Mouse (Mus musculus) cerebellum, adult 2 months (tissue): ENCODE results near the gene Eif3i. TPM values are rescaled to one million over a fixed set of nuclear protein-coding genes. Genes with fewer than 3 reads are reported as not detected.

ENCODE experiments used
- DNase-seq, 2 experiments: peaks; one replicate each; pipeline ENCODE4 v3.0.0; 2021
- H3K27ac ChIP-seq: fragments of 200-500 bp; 2 replicates; pipeline ENCODE4 v1.5.1; 2012; ENCODE audit warnings: low read length, control low read depth, inconsistent platforms; ENCODE audit not compliant: insufficient read depth
- H3K27me3 ChIP-seq: fragments of 200-500 bp; 2 replicates; pipeline ENCODE4 v1.6.1; 2012; ENCODE audit warnings: inconsistent platforms, mild to moderate bottlenecking, low read length, moderate library complexity; ENCODE audit not compliant: control insufficient read depth, insufficient read depth
- H3K4me1 ChIP-seq: fragments of 200-500 bp; 2 replicates; pipeline ENCODE4 v1.6.1; 2011; ENCODE audit warnings: low read length; ENCODE audit not compliant: control insufficient read depth, insufficient read depth
- H3K4me3 ChIP-seq: fragments of 200-500 bp; replicated peaks from 2 replicates; pipeline ENCODE3; 2011; ENCODE audit warnings: mild to moderate bottlenecking, low read depth, low read length, control low read depth; ENCODE audit not compliant: insufficient read depth
- CTCF ChIP-seq: fragments of 200-500 bp; IDR thresholded peaks from 2 replicates; pipeline ENCODE4 v1.5.1; 2011; ENCODE audit warnings: low read depth, mild to moderate bottlenecking, control low read depth, low read length, moderate library complexity, borderline replicate concordance; ENCODE audit not compliant: insufficient read depth
- POLR2A ChIP-seq: fragments of 200-500 bp; IDR thresholded peaks from 2 replicates; pipeline ENCODE4 v1.6.1; 2011; ENCODE audit warnings: low read length, control low read depth, borderline replicate concordance; ENCODE audit not compliant: insufficient read depth
- WGBS: fragments of 180-500 bp; shearing (Covaris S2); methylation state at CpG from one replicate; pipeline ENCODE4 v1.1.7; 2018; 5-methylcytosine and 5-hydroxymethylcytosine counted together
- polyA plus RNA-seq: library from polyadenylated mRNA; depleted of rRNA; stranded (reverse); fragments of >200 nt; gene quantifications from 2 replicates; pipeline ENCODE4 v1.2.3, GENCODE M21; 2012

The Eif3i gene
- polyA plus RNA-seq, 1 experiment = 232 TPM

GRCm38 (mm10) chr4:129568366-129568765 lies 32.1 kb downstream of the Eif3i start:
- no peak for DNase-seq
- Histone ChIP-seq H3K27ac (no peak overlapping the region), H3K4me1 (no peaks in the 10 kb centered on the region), H3K4me3 (no peak overlapping the region), H3K27me3 (no peaks in the 10 kb centered on the region)
- TF ChIP-seq CTCF = no peak
- no peak for TF ChIP-seq POLR2A
- WGBS = 91% methylated on average over 7 of the region's 7 CpGs

GRCm38 (mm10) chr4:129565139-129565538 lies 35.3 kb downstream of the Eif3i start:
- 79% methylated on average over 6 of the region's 6 CpGs for WGBS
- Histone ChIP-seq H3K4me1 (no peaks in the 10 kb centered on the region), H3K27ac (no peak overlapping the region), H3K4me3 (no peak overlapping the region), H3K27me3 (no peaks in the 10 kb centered on the region)
- no peak for DNase-seq
- TF ChIP-seq CTCF (no peak), POLR2A (no peak)

- DNase-seq = no peak
- no peak overlapping the region for H3K4me3 ChIP-seq
- no peaks in the 10 kb centered on the region for H3K27me3 ChIP-seq
- TF ChIP-seq POLR2A = no peak
- no peak for TF ChIP-seq CTCF
- no peaks in the 10 kb centered on the region for H3K4me1 ChIP-seq
- WGBS = 78% methylated on average over 8 of the region's 8 CpGs
- H3K27ac ChIP-seq = no peak overlapping the region
Observed at GRCm38 (mm10) chr4:129563718-129564117, 36.7 kb downstream of the Eif3i start.

- Histone ChIP-seq H3K4me3 (no peak overlapping the region), H3K4me1 (peaks cover 5% of the 10 kb centered on the region; the same call in 1 of the 2 replicates), H3K27ac (no peak overlapping the region), H3K27me3 (no peaks in the 10 kb centered on the region)
- no peak for DNase-seq
- TF ChIP-seq CTCF (no peak), POLR2A (no peak)
- WGBS = 90% methylated on average over 5 of the region's 5 CpGs
Observed at GRCm38 (mm10) chr4:129561184-129561583, 39.3 kb downstream of the Eif3i start.

- 89% methylated on average over 12 of the region's 12 CpGs for WGBS
- Histone ChIP-seq H3K27ac (no peak overlapping the region), H3K4me1 (peaks cover 11% of the 10 kb centered on the region; the same call in 1 of the 2 replicates), H3K27me3 (no peaks in the 10 kb centered on the region), H3K4me3 (no peak overlapping the region)
- no peak for TF ChIP-seq CTCF
- no peak for DNase-seq
Observed at GRCm38 (mm10) chr4:129558321-129558955, 42.0 kb downstream of the Eif3i start.

- Histone ChIP-seq H3K4me1 (peaks cover 11% of the 10 kb centered on the region; the same call in 1 of the 2 replicates), H3K27ac (no peak overlapping the region), H3K4me3 (no peak overlapping the region), H3K27me3 (no peaks in the 10 kb centered on the region)
- no peak for DNase-seq
- TF ChIP-seq POLR2A (no peak), CTCF (no peak)
- 94% methylated on average over 9 of the region's 9 CpGs for WGBS
Observed at GRCm38 (mm10) chr4:129557256-129557808, 43.1 kb downstream of the Eif3i start.

- Histone ChIP-seq H3K4me3 (peak overlapping the region; percentile 84), H3K27me3 (no peaks in the 10 kb centered on the region), H3K27ac (no peak overlapping the region), H3K4me1 (peaks cover 11% of the 10 kb centered on the region; the same call in 1 of the 2 replicates)
- TF ChIP-seq POLR2A (peak; percentile 51; the same call in 1 of the 2 replicates), CTCF (no peak)
- DNase-seq = peak; percentile 75 to 79
- 8% methylated on average over 33 of the region's 33 CpGs for WGBS
Observed at GRCm38 (mm10) chr4:129556532-129557223, 43.8 kb downstream of the Eif3i start.
